Mouse (Mus musculus) urinary bladder, postnatal 0 days (tissue): ENCODE measurements around the gene Gmpr. TPM values are rescaled to one million over a fixed set of nuclear protein-coding genes. Genes with fewer than 3 reads are reported as not detected.

Source experiments
- polyA plus RNA-seq: library from polyadenylated mRNA; unstranded; fragments of >200 nt; fragmentation: Nextera tagmentation; extraction: Ambion mirVana; gene quantifications from 2 replicates; pipeline ENCODE4 v1.2.1, GENCODE M21; 2015

Gene Gmpr
- 110 TPM in 2 replicates for polyA plus RNA-seq

GRCm38 (mm10) chr13:45507274-45508229 lies at the start of gene Gmpr:
TSS of gene Gmpr (plus strand) at chr13:45507444.

Other genes starting within 250 kb of the Gmpr start
- gene Mylip, start 117.7 kb upstream of the Gmpr start, polyA plus RNA-seq: 7.3 and 9.0 TPM in 2 replicates